Mouse (Mus musculus): ENCODE data around the gene Gria4. TPM values are rescaled to one million over a fixed set of nuclear protein-coding genes. Genes with fewer than 3 reads are reported as not detected.

Gria4 gene
- polyA plus RNA-seq, 1 experiment from 2014 or later: 3.5 TPM

DNA sequence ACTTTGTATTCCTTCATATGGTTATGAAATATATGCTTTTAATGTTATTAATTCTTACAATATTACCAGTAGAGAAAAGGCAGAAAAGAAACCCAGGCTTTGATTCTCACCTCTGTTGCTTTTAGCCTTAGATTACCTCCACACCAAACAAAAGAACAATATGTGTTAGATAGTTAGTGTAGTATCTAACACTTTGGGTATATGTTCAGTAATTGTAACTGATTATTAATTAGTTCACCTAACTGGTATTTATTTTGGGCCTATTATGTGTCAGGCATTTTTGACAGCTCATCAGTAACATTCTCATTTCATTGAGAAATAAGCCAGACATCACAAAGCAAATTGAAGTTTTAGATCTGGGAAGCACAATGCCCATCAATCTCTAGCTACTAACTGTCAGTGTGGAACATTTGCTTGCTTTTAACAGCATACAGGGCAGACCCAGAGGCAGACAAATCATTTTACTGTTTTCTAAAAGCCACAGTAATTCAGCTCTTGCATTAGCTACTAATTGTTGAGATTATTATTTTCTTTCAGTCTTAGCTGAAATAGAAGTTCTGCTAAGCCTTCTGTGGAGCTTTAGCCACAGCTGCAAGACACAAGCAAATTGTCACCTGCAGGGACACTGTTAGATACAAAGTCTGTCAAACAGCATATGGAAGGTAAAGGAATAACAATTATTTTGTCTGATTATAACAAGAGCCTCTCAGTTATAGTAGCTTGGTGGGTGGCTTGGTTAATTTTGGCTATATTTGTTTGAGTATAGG, 282.1 kb downstream of the Gria4 start:
- Histone ChIP-seq H3K4me2 (ENCODE audit: low read depth, low read length) (no peak overlapping the region), H3K36me3 (ENCODE audit: control insufficient read depth, insufficient read depth, low read length) (no peaks in the 10 kb centered on the region), H3K27ac (ENCODE audit: low read length) (no peak overlapping the region), H3K9me3 (ENCODE audit: control insufficient read depth, low read length) (no peaks in the 10 kb centered on the region), H3K9ac (ENCODE audit: low read depth, low read length) (no peak overlapping the region), H3K4me1 (ENCODE audit: control insufficient read depth, insufficient read depth, low read length) (no peaks in the 10 kb centered on the region), H3K4me3 (ENCODE audit: low read length) (no peak overlapping the region), H3K27me3 (replicated peaks; ENCODE audit: control insufficient read depth, insufficient read depth, low read length) (no peaks in the 10 kb centered on the region)
- no peak for ATAC-seq

DNA sequence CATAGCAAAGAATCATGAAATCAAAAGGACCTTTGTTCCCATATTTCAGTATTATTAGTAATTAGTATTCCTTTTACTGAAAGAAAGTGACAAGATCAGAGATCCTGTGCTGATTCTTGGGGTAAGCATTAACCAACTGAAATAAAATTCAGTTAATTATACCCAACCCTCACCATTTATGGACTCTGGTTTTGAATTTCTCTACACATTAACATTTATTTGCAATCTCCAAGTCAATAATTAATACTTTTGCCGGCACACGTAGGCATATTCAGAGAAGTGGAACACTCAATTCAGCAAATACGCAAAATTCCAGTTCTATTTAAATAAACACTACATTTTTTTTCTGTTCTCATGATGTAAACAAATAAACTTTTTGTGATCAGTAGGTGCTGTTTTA, 289.9 kb downstream of the Gria4 start:
- H3K9ac ChIP-seq (ENCODE audit: low read depth, low read length): no peak overlapping the region
- H3K27me3 ChIP-seq (replicated peaks; ENCODE audit: control insufficient read depth, insufficient read depth, low read length): no peaks in the 10 kb centered on the region
- H3K27ac ChIP-seq (ENCODE audit: low read length): no peak overlapping the region
- H3K9me3 ChIP-seq (ENCODE audit: control insufficient read depth, low read length): no peaks in the 10 kb centered on the region
- H3K36me3 ChIP-seq (ENCODE audit: control insufficient read depth, insufficient read depth, low read length): no peaks in the 10 kb centered on the region
- no peak overlapping the region for H3K4me2 ChIP-seq (ENCODE audit: low read depth, low read length)
- ATAC-seq: no peak
- WGBS: 73% methylated on average over 3 of the region's 3 CpGs
- no peak overlapping the region for H3K4me3 ChIP-seq (ENCODE audit: low read length)
- H3K4me1 ChIP-seq (ENCODE audit: control insufficient read depth, insufficient read depth, low read length): no peaks in the 10 kb centered on the region

DNA sequence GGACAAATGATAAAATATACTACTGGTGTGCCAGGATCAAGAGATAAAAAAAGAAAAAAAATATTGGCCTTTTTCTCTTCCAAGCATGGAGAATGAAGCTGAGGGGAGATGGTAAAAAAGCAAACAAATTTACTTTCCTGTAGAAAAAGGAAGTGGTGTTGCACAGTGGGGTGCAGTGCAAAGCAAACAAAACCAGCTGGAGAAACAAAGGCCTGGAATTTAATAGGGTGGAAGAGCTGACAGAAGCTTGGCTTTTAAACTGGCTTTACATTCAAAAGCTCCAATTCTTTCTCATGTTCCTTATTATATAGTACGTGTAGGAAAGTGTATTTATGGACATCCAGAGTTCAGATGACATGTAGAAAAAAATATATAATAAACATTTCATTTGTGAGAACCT, 290.9 kb downstream of the Gria4 start:
- no peaks in the 10 kb centered on the region for H3K4me1 ChIP-seq (ENCODE audit: control insufficient read depth, insufficient read depth, low read length)
- no peaks in the 10 kb centered on the region for H3K9me3 ChIP-seq (ENCODE audit: control insufficient read depth, low read length)
- 29% methylated on average over 1 of the region's 1 CpGs for WGBS
- no peak overlapping the region for H3K4me2 ChIP-seq (ENCODE audit: low read depth, low read length)
- H3K36me3 ChIP-seq (ENCODE audit: control insufficient read depth, insufficient read depth, low read length): no peaks in the 10 kb centered on the region
- H3K4me3 ChIP-seq (ENCODE audit: low read length): no peak overlapping the region
- no peaks in the 10 kb centered on the region for H3K27me3 ChIP-seq (replicated peaks; ENCODE audit: control insufficient read depth, insufficient read depth, low read length)
- no peak overlapping the region for H3K27ac ChIP-seq (ENCODE audit: low read length)
- no peak overlapping the region for H3K9ac ChIP-seq (ENCODE audit: low read depth, low read length)
- ATAC-seq: no peak

GRCm38 (mm10) chr9:4486428-4486827, 309.6 kb downstream of the Gria4 start:
- no peak for ATAC-seq
- H3K4me2 ChIP-seq (ENCODE audit: low read depth, low read length): no peak overlapping the region
- H3K4me1 ChIP-seq (ENCODE audit: control insufficient read depth, insufficient read depth, low read length): no peaks in the 10 kb centered on the region
- H3K9me3 ChIP-seq (ENCODE audit: control insufficient read depth, low read length): no peaks in the 10 kb centered on the region
- H3K36me3 ChIP-seq (ENCODE audit: control insufficient read depth, insufficient read depth, low read length): no peaks in the 10 kb centered on the region
- no peaks in the 10 kb centered on the region for H3K27me3 ChIP-seq (replicated peaks; ENCODE audit: control insufficient read depth, insufficient read depth, low read length)
- H3K9ac ChIP-seq (ENCODE audit: low read depth, low read length): no peak overlapping the region
- H3K4me3 ChIP-seq (ENCODE audit: low read length): no peak overlapping the region
- WGBS: 91% methylated on average over 2 of the region's 2 CpGs
- no peak overlapping the region for H3K27ac ChIP-seq (ENCODE audit: low read length)

- Histone ChIP-seq H3K4me1 (ENCODE audit: control insufficient read depth, insufficient read depth, low read length) (no peaks in the 10 kb centered on the region), H3K9me3 (ENCODE audit: control insufficient read depth, low read length) (no peaks in the 10 kb centered on the region), H3K27ac (ENCODE audit: low read length) (no peak overlapping the region), H3K4me2 (ENCODE audit: low read depth, low read length) (no peak overlapping the region), H3K27me3 (replicated peaks; ENCODE audit: control insufficient read depth, insufficient read depth, low read length) (no peaks in the 10 kb centered on the region), H3K36me3 (ENCODE audit: control insufficient read depth, insufficient read depth, low read length) (no peaks in the 10 kb centered on the region), H3K4me3 (ENCODE audit: low read length) (no peak overlapping the region), H3K9ac (ENCODE audit: low read depth, low read length) (no peak overlapping the region)
- 67% methylated on average over 2 of the region's 2 CpGs for WGBS
- ATAC-seq: no peak
Observed at GRCm38 (mm10) chr9:4484502-4484901, 311.5 kb downstream of the Gria4 start.

GRCm38 (mm10) chr9:4470791-4471190, 325.2 kb downstream of the Gria4 start:
- H3K4me2 ChIP-seq (ENCODE audit: low read depth, low read length): no peak overlapping the region
- H3K9me3 ChIP-seq (ENCODE audit: control insufficient read depth, low read length): no peaks in the 10 kb centered on the region
- H3K9ac ChIP-seq (ENCODE audit: low read depth, low read length): no peak overlapping the region
- no peak overlapping the region for H3K4me3 ChIP-seq (ENCODE audit: low read length)
- H3K27ac ChIP-seq (ENCODE audit: low read length): no peak overlapping the region
- 55% methylated on average over 2 of the region's 2 CpGs for WGBS
- H3K36me3 ChIP-seq (ENCODE audit: control insufficient read depth, insufficient read depth, low read length): no peaks in the 10 kb centered on the region
- no peak for ATAC-seq
- no peaks in the 10 kb centered on the region for H3K27me3 ChIP-seq (replicated peaks; ENCODE audit: control insufficient read depth, insufficient read depth, low read length)
- H3K4me1 ChIP-seq (ENCODE audit: control insufficient read depth, insufficient read depth, low read length): no peaks in the 10 kb centered on the region

- H3K9ac ChIP-seq (ENCODE audit: low read depth, low read length): no peak overlapping the region
- no peak overlapping the region for H3K27ac ChIP-seq (ENCODE audit: low read length)
- H3K4me2 ChIP-seq (ENCODE audit: low read depth, low read length): no peak overlapping the region
- no peaks in the 10 kb centered on the region for H3K4me1 ChIP-seq (ENCODE audit: control insufficient read depth, insufficient read depth, low read length)
- H3K9me3 ChIP-seq (ENCODE audit: control insufficient read depth, low read length): no peaks in the 10 kb centered on the region
- ATAC-seq: no peak
- 71% methylated on average over 1 of the region's 1 CpGs for WGBS
- H3K27me3 ChIP-seq (replicated peaks; ENCODE audit: control insufficient read depth, insufficient read depth, low read length): no peaks in the 10 kb centered on the region
- no peaks in the 10 kb centered on the region for H3K36me3 ChIP-seq (ENCODE audit: control insufficient read depth, insufficient read depth, low read length)
- no peak overlapping the region for H3K4me3 ChIP-seq (ENCODE audit: low read length)
Observed at GRCm38 (mm10) chr9:4459456-4460070, 336.5 kb downstream of the Gria4 start.

GRCm38 (mm10) chr9:4458193-4458592, 337.8 kb downstream of the Gria4 start:
- no peaks in the 10 kb centered on the region for H3K4me1 ChIP-seq (ENCODE audit: control insufficient read depth, insufficient read depth, low read length)
- no peaks in the 10 kb centered on the region for H3K9me3 ChIP-seq (ENCODE audit: control insufficient read depth, low read length)
- no peaks in the 10 kb centered on the region for H3K36me3 ChIP-seq (ENCODE audit: control insufficient read depth, insufficient read depth, low read length)
- H3K9ac ChIP-seq (ENCODE audit: low read depth, low read length): no peak overlapping the region
- H3K27ac ChIP-seq (ENCODE audit: low read length): no peak overlapping the region
- H3K4me3 ChIP-seq (ENCODE audit: low read length): no peak overlapping the region
- no peaks in the 10 kb centered on the region for H3K27me3 ChIP-seq (replicated peaks; ENCODE audit: control insufficient read depth, insufficient read depth, low read length)
- no peak overlapping the region for H3K4me2 ChIP-seq (ENCODE audit: low read depth, low read length)
- no peak for ATAC-seq
- WGBS: 87% methylated on average over 1 of the region's 1 CpGs

GRCm38 (mm10) chr9:4457644-4458043, 338.4 kb downstream of the Gria4 start:
- Histone ChIP-seq H3K36me3 (ENCODE audit: control insufficient read depth, insufficient read depth, low read length) (no peaks in the 10 kb centered on the region), H3K4me1 (ENCODE audit: control insufficient read depth, insufficient read depth, low read length) (no peaks in the 10 kb centered on the region), H3K4me3 (ENCODE audit: low read length) (no peak overlapping the region), H3K9ac (ENCODE audit: low read depth, low read length) (no peak overlapping the region), H3K9me3 (ENCODE audit: control insufficient read depth, low read length) (no peaks in the 10 kb centered on the region), H3K27me3 (replicated peaks; ENCODE audit: control insufficient read depth, insufficient read depth, low read length) (no peaks in the 10 kb centered on the region), H3K4me2 (ENCODE audit: low read depth, low read length) (no peak overlapping the region), H3K27ac (ENCODE audit: low read length) (no peak overlapping the region)
- WGBS: 91% methylated on average over 1 of the region's 1 CpGs
- no peak for ATAC-seq

DNA sequence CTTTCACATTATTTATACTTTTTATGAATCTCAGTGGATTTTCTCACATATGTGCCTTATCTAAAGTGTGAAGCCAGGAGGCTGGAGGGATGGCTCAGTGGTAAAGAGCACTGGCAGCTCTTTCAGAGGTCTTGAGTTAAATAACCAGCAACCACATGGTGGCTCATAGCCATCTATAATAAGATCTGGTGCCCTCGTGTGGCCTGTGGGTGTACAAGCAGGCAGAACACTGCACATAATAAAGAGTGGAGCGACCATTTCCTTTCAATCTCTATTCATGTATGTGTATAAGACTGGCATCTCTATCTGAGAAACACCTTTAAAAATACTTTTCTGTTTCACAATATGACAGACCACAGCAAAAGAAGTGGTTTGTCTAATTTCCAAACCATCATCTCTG, 353.1 kb downstream of the Gria4 start:
- Histone ChIP-seq H3K36me3 (ENCODE audit: control insufficient read depth, insufficient read depth, low read length) (no peaks in the 10 kb centered on the region), H3K4me2 (ENCODE audit: low read depth, low read length) (no peak overlapping the region), H3K27me3 (replicated peaks; ENCODE audit: control insufficient read depth, insufficient read depth, low read length) (no peaks in the 10 kb centered on the region), H3K9ac (ENCODE audit: low read depth, low read length) (no peak overlapping the region), H3K9me3 (ENCODE audit: control insufficient read depth, low read length) (no peaks in the 10 kb centered on the region), H3K4me3 (ENCODE audit: low read length) (no peak overlapping the region), H3K4me1 (ENCODE audit: control insufficient read depth, insufficient read depth, low read length) (no peaks in the 10 kb centered on the region), H3K27ac (ENCODE audit: low read length) (no peak overlapping the region)
- ATAC-seq: no peak
- WGBS: 24% methylated on average over 2 of the region's 2 CpGs
